Mouse (Mus musculus) hindbrain, embryonic 16.5 days (tissue): ENCODE data around the gene Spdya. TPM values are rescaled to one million over a fixed set of nuclear protein-coding genes. Genes with fewer than 3 reads are reported as not detected.

Experiments used
- ATAC-seq: fragments of 200-750 bp; cut with Nextera tagmentation; 2 replicates; pipeline ENCODE4 v1.8.0; 2017; ENCODE audit warnings: moderate TSS enrichment, moderate library complexity
- H3K27ac ChIP-seq: fragments of 300-500 bp; sonication (generic); 2 replicates; pipeline ENCODE4 v1.5.1; 2014; ENCODE audit warnings: low read depth, mild to moderate bottlenecking, control low read depth, low read length, moderate library complexity
- H3K27me3 ChIP-seq: fragments of 300-500 bp; sonication (generic); replicated peaks from 2 replicates; pipeline ENCODE4 v1.6.1; 2014; ENCODE audit warnings: low read length; ENCODE audit not compliant: control insufficient read depth, insufficient read depth
- H3K36me3 ChIP-seq: fragments of 300-500 bp; sonication (generic); 2 replicates; pipeline ENCODE4 v1.6.1; 2014; ENCODE audit warnings: mild to moderate bottlenecking, low read length, moderate library complexity, mixed read lengths; ENCODE audit not compliant: control insufficient read depth, insufficient read depth
- H3K4me1 ChIP-seq: fragments of 300-500 bp; sonication (generic); 2 replicates; pipeline ENCODE4 v1.6.1; 2014; ENCODE audit warnings: low read depth, low read length; ENCODE audit not compliant: control insufficient read depth, insufficient read depth
- H3K4me2 ChIP-seq: fragments of 300-500 bp; sonication (generic); 2 replicates; pipeline ENCODE4 v1.6.1; 2014; ENCODE audit warnings: mild to moderate bottlenecking, low read length, control low read depth, moderate library complexity
- H3K4me3 ChIP-seq: fragments of 300-500 bp; sonication (generic); 2 replicates; pipeline ENCODE4 v1.5.1; 2014; ENCODE audit warnings: mild to moderate bottlenecking, low read length, control low read depth, moderate library complexity
- H3K9ac ChIP-seq: fragments of 300-500 bp; sonication (generic); 2 replicates; pipeline ENCODE4 v1.6.1; 2014; ENCODE audit warnings: low read depth, mild to moderate bottlenecking, control low read depth, low read length, moderate library complexity
- H3K9me3 ChIP-seq: fragments of 300-500 bp; sonication (generic); 2 replicates; pipeline ENCODE4 v1.6.1; 2014; ENCODE audit warnings: mild to moderate bottlenecking, low read length, moderate library complexity; ENCODE audit not compliant: control insufficient read depth
- WGBS: fragments of 180-500 bp; shearing (Covaris S2); extraction: QIAGEN DNeasy Blood & Tissue Kit; methylation state at CpG from one replicate; pipeline ENCODE4 v1.1.7; 2014; 5-methylcytosine and 5-hydroxymethylcytosine counted together
- polyA plus RNA-seq: library from polyadenylated mRNA; unstranded; fragments of >200 nt; fragmentation: Nextera tagmentation; extraction: Ambion mirVana; gene quantifications from 2 replicates; pipeline ENCODE4 v1.2.1, GENCODE M21; 2015

Gene Spdya
- polyA plus RNA-seq, 1 experiment from 2014 or later = 1.6 TPM

GRCm38 (mm10) chr17:71551350-71551749, 511 bp upstream of the Spdya start:
- Histone ChIP-seq H3K9me3 (no peaks in the 10 kb centered on the region), H3K4me2 (peak overlapping the region; percentile 83), H3K9ac (peak overlapping the region; percentile 77), H3K27ac (peak overlapping the region; percentile 77), H3K4me3 (peak overlapping the region; percentile 59), H3K27me3 (peaks cover 13% of the 10 kb centered on the region), H3K4me1 (peaks cover 6% of the 10 kb centered on the region), H3K36me3 (no peaks in the 10 kb centered on the region)
- WGBS = 5% methylated on average over 6 of the region's 6 CpGs
- peak; percentile 16; the same call in 1 of the 2 replicates for ATAC-seq

- 14% methylated on average over 11 of the region's 11 CpGs for WGBS
- Histone ChIP-seq H3K9ac (peak overlapping the region; percentile 8; the same call in 1 of the 2 replicates), H3K4me2 (peak overlapping the region; percentile 83)
These were observed 1.0 kb downstream of the Spdya start for GRCm38 (mm10) chr17:71552901-71553300.

GRCm38 (mm10) chr17:71561631-71562030, 9.8 kb downstream of the Spdya start:
- Histone ChIP-seq H3K4me3 (no peak overlapping the region), H3K36me3 (no peaks in the 10 kb centered on the region), H3K4me1 (no peaks in the 10 kb centered on the region), H3K9me3 (no peaks in the 10 kb centered on the region), H3K4me2 (no peak overlapping the region), H3K27ac (no peak overlapping the region), H3K9ac (no peak overlapping the region), H3K27me3 (no peaks in the 10 kb centered on the region)
- no peak for ATAC-seq

More at GRCm38 (mm10) chr17:71552901-71553300, 1.0 kb downstream of the Spdya start:
- Histone ChIP-seq H3K36me3 (no peaks in the 10 kb centered on the region), H3K27ac (no peak overlapping the region), H3K9me3 (no peaks in the 10 kb centered on the region), H3K4me3 (peak overlapping the region; percentile 59), H3K27me3 (peaks cover 13% of the 10 kb centered on the region), H3K4me1 (peaks cover 6% of the 10 kb centered on the region)
- ATAC-seq = no peak

- Histone ChIP-seq H3K27ac (no peak overlapping the region), H3K4me3 (no peak overlapping the region), H3K36me3 (no peaks in the 10 kb centered on the region), H3K9ac (no peak overlapping the region), H3K4me1 (no peaks in the 10 kb centered on the region), H3K9me3 (no peaks in the 10 kb centered on the region), H3K27me3 (no peaks in the 10 kb centered on the region), H3K4me2 (no peak overlapping the region)
- 100% methylated on average over 1 of the region's 1 CpGs for WGBS
- no peak for ATAC-seq
These were observed 27.4 kb downstream of the Spdya start for GRCm38 (mm10) chr17:71579176-71579705.

- Histone ChIP-seq H3K4me3 (peak overlapping the region; percentile 75), H3K36me3 (no peaks in the 10 kb centered on the region), H3K4me1 (peaks cover 27% of the 10 kb centered on the region), H3K9ac (peak overlapping the region; percentile 71), H3K4me2 (peak overlapping the region; percentile 80), H3K27me3 (no peaks in the 10 kb centered on the region), H3K9me3 (no peaks in the 10 kb centered on the region), H3K27ac (peak overlapping the region; percentile 76)
- WGBS = under 1% methylated on average over 46 of the region's 48 CpGs
- no peak for ATAC-seq
These were observed 46.2 kb downstream of the Spdya start for GRCm38 (mm10) chr17:71597881-71598658.

- Histone ChIP-seq H3K4me3 (peak overlapping the region; percentile 75), H3K4me2 (peak overlapping the region; percentile 80), H3K9me3 (no peaks in the 10 kb centered on the region), H3K4me1 (peaks cover 27% of the 10 kb centered on the region), H3K36me3 (no peaks in the 10 kb centered on the region), H3K9ac (peak overlapping the region; percentile 71), H3K27me3 (no peaks in the 10 kb centered on the region), H3K27ac (peak overlapping the region; percentile 76)
- ATAC-seq = peak; percentile 98
- 5% methylated on average over 42 of the region's 42 CpGs for WGBS
These were observed 47.0 kb downstream of the Spdya start for GRCm38 (mm10) chr17:71598659-71599554.

GRCm38 (mm10) chr17:71615638-71616318, 63.9 kb downstream of the Spdya start, which contains the start of gene Wdr43:
TSS of gene Wdr43 (plus strand) at chr17:71615895.
- peak within 1 kb of the TSS; percentile 81 for H3K27ac ChIP-seq
- peak within 1 kb of the TSS; percentile 90 for H3K4me2 ChIP-seq
- peaks cover 16% of the 10 kb centered on the region for H3K4me1 ChIP-seq
- H3K4me3 ChIP-seq = peak within 1 kb of the TSS; percentile 100
- 6% methylated on average over 37 of the region's 40 CpGs for WGBS
- H3K9me3 ChIP-seq = no peaks in the 10 kb centered on the region
- peak; percentile 100 for ATAC-seq
- H3K36me3 ChIP-seq = no peaks in the 10 kb centered on the region
- peak within 1 kb of the TSS; percentile 89 for H3K9ac ChIP-seq
- no peaks in the 10 kb centered on the region for H3K27me3 ChIP-seq

GRCm38 (mm10) chr17:71616319-71617032, 64.6 kb downstream of the Spdya start:
- Histone ChIP-seq H3K27me3 (no peaks in the 10 kb centered on the region), H3K36me3 (no peaks in the 10 kb centered on the region), H3K4me3 (peak overlapping the region; percentile 100), H3K4me1 (peaks cover 16% of the 10 kb centered on the region), H3K27ac (peak overlapping the region; percentile 81), H3K9me3 (no peaks in the 10 kb centered on the region), H3K4me2 (peak overlapping the region; percentile 90), H3K9ac (peak overlapping the region; percentile 89)
- peak; percentile 87 for ATAC-seq
- WGBS = under 1% methylated on average over 40 of the region's 73 CpGs
